Mouse (Mus musculus): ENCODE results near the gene Wnt16. TPM values are rescaled to one million over a fixed set of nuclear protein-coding genes. Genes with fewer than 3 reads are reported as not detected.

Wnt16 gene
- polyA plus RNA-seq, 1 experiment from 2014 or later: 1.0 TPM

Other genes with a start within 250 kb of the Wnt16 start
- gene Fam3c, start 68.0 kb downstream of the Wnt16 start, polyA plus RNA-seq (2014; fragmentation: Nextera tagmentation; extraction: Ambion mirVana): 47.9 and 58.6 TPM in 2 replicates